Mouse (Mus musculus): ENCODE results near the gene Cd81. TPM values are rescaled to one million over a fixed set of nuclear protein-coding genes. Genes with fewer than 3 reads are reported as not detected.
A peak's percentile ranks its signal among the peaks of the same experiment; 100 is the strongest.

Gene Cd81
- polyA plus RNA-seq, 1 experiment from 2014 or later: 282 TPM

DNA sequence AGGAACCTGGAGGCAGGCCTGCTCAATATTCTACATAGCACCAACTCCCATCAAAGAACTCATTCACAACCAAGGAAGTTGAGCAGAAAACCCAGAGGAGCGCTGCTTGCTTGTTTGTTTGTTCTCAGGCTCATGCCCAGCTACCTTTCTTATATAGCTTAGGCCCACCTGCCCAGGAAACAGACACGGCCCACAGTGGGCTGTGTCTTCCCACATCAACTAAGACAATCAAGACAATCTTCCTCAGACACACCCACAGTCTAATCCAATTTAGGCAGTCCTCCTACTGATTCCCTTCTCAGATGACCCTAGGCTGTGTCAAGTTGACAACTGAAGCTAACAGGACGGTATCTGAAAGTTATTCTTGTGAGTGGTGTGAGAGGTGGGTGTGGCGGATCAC lies 53.5 kb downstream of the Cd81 start, which contains the start of gene Kcnq1:
TSS of gene Kcnq1 (plus strand) at position 301 of the 400 bp plus-strand sequence.
- DNase-seq (ENCODE audit: low spot score): no peak
- WGBS: 75% methylated on average over 4 of the region's 4 CpGs
- H3K4me3 ChIP-seq (ENCODE audit: low read depth, low read length): peak within 1 kb of the TSS; percentile 24
- no peaks in the 10 kb centered on the region for H3K9me3 ChIP-seq (ENCODE audit: control insufficient read depth, low read length)
- H3K9ac ChIP-seq (ENCODE audit: low read length): no peak within 1 kb of the TSS
- no peaks in the 10 kb centered on the region for H3K36me3 ChIP-seq (ENCODE audit: control insufficient read depth, insufficient read depth, low read length)
- peak within 1 kb of the TSS; percentile 42 for H3K4me2 ChIP-seq (ENCODE audit: low read depth)
- H3K27me3 ChIP-seq (ENCODE audit: control insufficient read depth, insufficient read depth, low read length): peaks cover 36% of the 10 kb centered on the region
- no peak for ATAC-seq (ENCODE audit: insufficient read depth, low FRiP score, low TSS enrichment)
- no peak within 1 kb of the TSS for H3K27ac ChIP-seq (ENCODE audit: low read depth, low read length)
- 0 out of 2 replicates have a peak, but pooled peaks cover 7% of the 10 kb centered on the region for H3K4me1 ChIP-seq (ENCODE audit: control insufficient read depth, insufficient read depth, low read length)

GRCm38 (mm10) chr7:143106672-143107465 lies 54.3 kb downstream of the Cd81 start:
- Histone ChIP-seq H3K9ac (ENCODE audit: low read length) (no peak overlapping the region), H3K27me3 (ENCODE audit: control insufficient read depth, insufficient read depth, low read length) (peaks cover 36% of the 10 kb centered on the region)
- 7% methylated on average over 52 of the region's 57 CpGs for WGBS

DNA sequence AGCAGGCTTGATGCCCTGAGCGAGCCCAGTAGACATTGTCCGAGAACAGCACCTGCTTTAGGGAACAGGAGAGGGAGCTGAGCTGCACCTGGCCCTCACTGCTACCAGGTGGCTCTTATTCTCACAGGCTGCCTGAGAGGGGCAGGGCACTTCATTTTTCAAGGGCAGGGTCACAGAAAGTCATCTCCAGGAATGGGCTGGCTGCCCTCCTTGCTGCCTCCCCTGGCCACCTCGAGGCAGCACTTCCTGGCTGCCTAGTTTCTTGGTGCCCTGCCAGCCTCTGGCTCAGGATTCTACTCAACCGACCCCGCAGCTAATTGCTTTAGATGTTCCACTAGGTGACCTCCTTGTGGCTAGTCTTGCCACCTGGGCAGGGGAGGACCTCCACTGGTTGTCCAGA lies 55.7 kb downstream of the Cd81 start:
- no peaks in the 10 kb centered on the region for H3K36me3 ChIP-seq (ENCODE audit: control insufficient read depth, insufficient read depth, low read length)
- H3K27ac ChIP-seq (ENCODE audit: low read depth, low read length): no peak overlapping the region
- ATAC-seq (ENCODE audit: insufficient read depth, low FRiP score, low TSS enrichment): no peak
- 41% methylated on average over 5 of the region's 5 CpGs for WGBS
- no peaks in the 10 kb centered on the region for H3K9me3 ChIP-seq (ENCODE audit: control insufficient read depth, low read length)
- H3K4me1 ChIP-seq (ENCODE audit: control insufficient read depth, insufficient read depth, low read length): 0 out of 2 replicates have a peak, but pooled peaks cover 7% of the 10 kb centered on the region
- H3K9ac ChIP-seq (ENCODE audit: low read length): no peak overlapping the region
- H3K27me3 ChIP-seq (ENCODE audit: control insufficient read depth, insufficient read depth, low read length): peaks cover 36% of the 10 kb centered on the region
- H3K4me2 ChIP-seq (ENCODE audit: low read depth): no peak overlapping the region
- H3K4me3 ChIP-seq (ENCODE audit: low read depth, low read length): no peak overlapping the region
- no peak for DNase-seq (ENCODE audit: low spot score)

More at GRCm38 (mm10) chr7:143106672-143107465, 54.3 kb downstream of the Cd81 start:
- H3K4me2 ChIP-seq (ENCODE audit: low read depth): peak overlapping the region; percentile 42
- H3K4me1 ChIP-seq (ENCODE audit: control insufficient read depth, insufficient read depth, low read length): 0 out of 2 replicates have a peak, but pooled peaks cover 7% of the 10 kb centered on the region
- DNase-seq (ENCODE audit: low spot score): no peak
- H3K36me3 ChIP-seq (ENCODE audit: control insufficient read depth, insufficient read depth, low read length): no peaks in the 10 kb centered on the region
- H3K27ac ChIP-seq (ENCODE audit: low read depth, low read length): no peak overlapping the region
- no peak for ATAC-seq (ENCODE audit: insufficient read depth, low FRiP score, low TSS enrichment)
- no peaks in the 10 kb centered on the region for H3K9me3 ChIP-seq (ENCODE audit: control insufficient read depth, low read length)
- H3K4me3 ChIP-seq (ENCODE audit: low read depth, low read length): peak overlapping the region; percentile 24

GRCm38 (mm10) chr7:143108996-143109660 lies 56.6 kb downstream of the Cd81 start:
- Histone ChIP-seq H3K27ac (ENCODE audit: low read depth, low read length) (no peak overlapping the region), H3K4me3 (ENCODE audit: low read depth, low read length) (no peak overlapping the region), H3K4me2 (ENCODE audit: low read depth) (no peak overlapping the region), H3K4me1 (ENCODE audit: control insufficient read depth, insufficient read depth, low read length) (0 out of 2 replicates have a peak, but pooled peaks cover 7% of the 10 kb centered on the region), H3K9me3 (ENCODE audit: control insufficient read depth, low read length) (no peaks in the 10 kb centered on the region), H3K9ac (ENCODE audit: low read length) (no peak overlapping the region), H3K27me3 (ENCODE audit: control insufficient read depth, insufficient read depth, low read length) (peaks cover 36% of the 10 kb centered on the region), H3K36me3 (ENCODE audit: control insufficient read depth, insufficient read depth, low read length) (no peaks in the 10 kb centered on the region)
- DNase-seq (ENCODE audit: low spot score) (no peak), ATAC-seq (ENCODE audit: insufficient read depth, low FRiP score, low TSS enrichment) (no peak)
- 20% methylated on average over 3 of the region's 3 CpGs for WGBS

DNA sequence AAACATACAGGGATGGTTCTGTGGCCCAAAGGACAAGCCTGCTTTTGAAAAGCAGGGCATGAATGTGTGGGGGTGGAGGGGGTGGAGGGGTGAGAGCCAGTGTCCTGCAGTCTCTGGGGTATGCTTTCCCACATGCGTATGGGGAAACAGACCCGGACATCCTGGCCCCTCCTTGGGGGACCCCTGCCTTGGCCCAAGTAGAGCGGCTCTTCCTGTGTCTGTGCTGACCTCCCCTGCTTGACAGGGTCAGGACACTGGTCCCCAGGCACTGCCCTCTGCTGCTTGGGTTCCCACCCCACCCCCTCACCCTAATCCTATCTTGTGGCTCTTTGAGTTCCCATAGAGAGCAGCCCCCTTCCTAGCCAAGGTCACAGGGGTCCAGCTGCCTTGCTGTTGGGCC lies 57.2 kb downstream of the Cd81 start:
- 77% methylated on average over 3 of the region's 3 CpGs for WGBS
- Histone ChIP-seq H3K36me3 (ENCODE audit: control insufficient read depth, insufficient read depth, low read length) (no peaks in the 10 kb centered on the region), H3K27me3 (ENCODE audit: control insufficient read depth, insufficient read depth, low read length) (peaks cover 36% of the 10 kb centered on the region), H3K4me2 (ENCODE audit: low read depth) (no peak overlapping the region), H3K9me3 (ENCODE audit: control insufficient read depth, low read length) (no peaks in the 10 kb centered on the region), H3K9ac (ENCODE audit: low read length) (no peak overlapping the region), H3K4me1 (ENCODE audit: control insufficient read depth, insufficient read depth, low read length) (0 out of 2 replicates have a peak, but pooled peaks cover 7% of the 10 kb centered on the region), H3K4me3 (ENCODE audit: low read depth, low read length) (no peak overlapping the region), H3K27ac (ENCODE audit: low read depth, low read length) (no peak overlapping the region)
- DNase-seq (ENCODE audit: low spot score) (no peak), ATAC-seq (ENCODE audit: insufficient read depth, low FRiP score, low TSS enrichment) (no peak)

GRCm38 (mm10) chr7:143110803-143111202 lies 58.3 kb downstream of the Cd81 start:
- Histone ChIP-seq H3K27ac (ENCODE audit: low read depth, low read length) (no peak overlapping the region), H3K4me2 (ENCODE audit: low read depth) (no peak overlapping the region), H3K9me3 (ENCODE audit: control insufficient read depth, low read length) (no peaks in the 10 kb centered on the region), H3K27me3 (ENCODE audit: control insufficient read depth, insufficient read depth, low read length) (peaks cover 29% of the 10 kb centered on the region), H3K36me3 (ENCODE audit: control insufficient read depth, insufficient read depth, low read length) (no peaks in the 10 kb centered on the region), H3K4me3 (ENCODE audit: low read depth, low read length) (no peak overlapping the region), H3K4me1 (ENCODE audit: control insufficient read depth, insufficient read depth, low read length) (0 out of 2 replicates have a peak, but pooled peaks cover 7% of the 10 kb centered on the region), H3K9ac (ENCODE audit: low read length) (no peak overlapping the region)
- 52% methylated on average over 1 of the region's 1 CpGs for WGBS
- no peak for DNase-seq (ENCODE audit: low spot score)
- no peak for ATAC-seq (ENCODE audit: insufficient read depth, low FRiP score, low TSS enrichment)

- Histone ChIP-seq H3K4me2 (ENCODE audit: low read depth) (no peak overlapping the region), H3K9ac (ENCODE audit: low read length) (no peak overlapping the region), H3K4me3 (ENCODE audit: low read depth, low read length) (no peak overlapping the region), H3K27ac (ENCODE audit: low read depth, low read length) (no peak overlapping the region), H3K4me1 (ENCODE audit: control insufficient read depth, insufficient read depth, low read length) (0 out of 2 replicates have a peak, but pooled peaks cover 7% of the 10 kb centered on the region), H3K27me3 (ENCODE audit: control insufficient read depth, insufficient read depth, low read length) (peaks cover 20% of the 10 kb centered on the region), H3K36me3 (ENCODE audit: control insufficient read depth, insufficient read depth, low read length) (no peaks in the 10 kb centered on the region), H3K9me3 (ENCODE audit: control insufficient read depth, low read length) (no peaks in the 10 kb centered on the region)
- no peak for ATAC-seq (ENCODE audit: insufficient read depth, low FRiP score, low TSS enrichment)
- WGBS: 62% methylated on average over 4 of the region's 4 CpGs
- no peak for DNase-seq (ENCODE audit: low spot score)
Observed at GRCm38 (mm10) chr7:143111719-143112118, 59.2 kb downstream of the Cd81 start.

DNA sequence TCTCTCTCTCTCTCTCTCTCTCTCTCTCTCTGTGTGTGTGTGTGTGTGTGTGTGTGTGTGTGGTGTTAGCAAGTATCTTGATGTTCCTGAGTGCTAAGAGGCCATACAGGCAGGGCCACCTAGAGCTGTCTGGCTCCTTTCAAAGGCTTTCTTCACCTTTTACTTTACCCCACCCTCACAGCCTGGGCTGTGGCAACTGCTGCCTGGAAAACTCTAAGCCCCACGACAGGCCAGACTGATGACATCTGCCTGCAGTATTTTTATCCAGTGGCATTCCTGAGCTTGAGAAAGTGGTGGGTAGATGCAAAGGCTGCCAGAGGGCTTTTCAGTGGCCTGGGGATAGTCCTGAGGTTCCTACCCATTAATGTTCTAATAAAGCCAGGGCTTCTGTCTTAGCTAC lies 59.9 kb downstream of the Cd81 start:
- no peak overlapping the region for H3K4me3 ChIP-seq (ENCODE audit: low read depth, low read length)
- H3K4me1 ChIP-seq (ENCODE audit: control insufficient read depth, insufficient read depth, low read length): 0 out of 2 replicates have a peak, but pooled peaks cover 3% of the 10 kb centered on the region
- H3K27me3 ChIP-seq (ENCODE audit: control insufficient read depth, insufficient read depth, low read length): peaks cover 13% of the 10 kb centered on the region
- H3K9me3 ChIP-seq (ENCODE audit: control insufficient read depth, low read length): no peaks in the 10 kb centered on the region
- H3K27ac ChIP-seq (ENCODE audit: low read depth, low read length): no peak overlapping the region
- 38% methylated on average over 1 of the region's 1 CpGs for WGBS
- no peak overlapping the region for H3K9ac ChIP-seq (ENCODE audit: low read length)
- DNase-seq (ENCODE audit: low spot score): no peak
- ATAC-seq (ENCODE audit: insufficient read depth, low FRiP score, low TSS enrichment): no peak
- H3K4me2 ChIP-seq (ENCODE audit: low read depth): no peak overlapping the region
- no peaks in the 10 kb centered on the region for H3K36me3 ChIP-seq (ENCODE audit: control insufficient read depth, insufficient read depth, low read length)

Data from neural tube, embryonic 11.5 days (tissue).